Mouse (Mus musculus) ovary, postnatal 10 days (tissue): Measurements from ENCODE around the gene Cadm4.

ENCODE experiments used
- DNase-seq: peaks from one replicate; pipeline ENCODE4 v3.0.0; 2022; ENCODE audit warnings: low spot score

Cadm4 gene

DNA sequence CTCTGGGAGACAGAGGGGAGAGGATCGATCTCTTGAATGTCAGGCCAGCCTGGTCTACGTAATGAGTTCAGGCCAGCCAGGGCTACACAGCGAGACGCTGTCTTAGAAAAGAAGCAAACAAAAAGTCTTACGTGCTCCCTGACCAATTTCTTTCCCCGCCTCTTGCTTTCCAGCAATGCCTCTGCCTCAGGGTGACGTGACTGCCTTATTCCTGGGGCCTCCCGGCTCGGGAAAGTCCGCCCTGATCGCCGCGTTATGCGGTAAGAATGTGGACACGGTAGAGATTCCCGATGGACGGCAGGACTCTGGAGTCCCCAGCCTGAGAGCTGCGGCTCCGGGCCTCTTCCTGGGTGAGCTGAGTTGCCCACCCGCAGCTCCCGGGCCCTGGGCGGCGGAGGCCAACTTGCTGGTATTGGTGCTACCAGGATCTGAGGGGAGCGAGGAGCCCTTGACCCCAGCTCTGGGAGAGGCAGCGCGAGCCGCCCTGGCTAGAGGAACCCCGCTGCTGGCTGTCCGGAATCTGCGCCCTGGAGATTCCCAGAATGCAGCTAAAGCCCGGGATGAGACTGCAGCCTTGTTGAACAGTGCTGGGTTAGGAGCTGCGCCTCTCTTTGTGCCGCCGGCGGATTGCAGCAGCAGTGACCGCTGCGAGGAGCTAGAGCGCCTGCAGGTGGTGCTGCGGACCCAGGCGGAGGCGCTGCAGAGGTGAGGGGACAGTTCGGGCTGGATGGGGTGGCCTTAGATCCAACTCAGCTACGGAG, 49.6 kb downstream of the Cadm4 start:
- peak; percentile 43 for DNase-seq

DNA sequence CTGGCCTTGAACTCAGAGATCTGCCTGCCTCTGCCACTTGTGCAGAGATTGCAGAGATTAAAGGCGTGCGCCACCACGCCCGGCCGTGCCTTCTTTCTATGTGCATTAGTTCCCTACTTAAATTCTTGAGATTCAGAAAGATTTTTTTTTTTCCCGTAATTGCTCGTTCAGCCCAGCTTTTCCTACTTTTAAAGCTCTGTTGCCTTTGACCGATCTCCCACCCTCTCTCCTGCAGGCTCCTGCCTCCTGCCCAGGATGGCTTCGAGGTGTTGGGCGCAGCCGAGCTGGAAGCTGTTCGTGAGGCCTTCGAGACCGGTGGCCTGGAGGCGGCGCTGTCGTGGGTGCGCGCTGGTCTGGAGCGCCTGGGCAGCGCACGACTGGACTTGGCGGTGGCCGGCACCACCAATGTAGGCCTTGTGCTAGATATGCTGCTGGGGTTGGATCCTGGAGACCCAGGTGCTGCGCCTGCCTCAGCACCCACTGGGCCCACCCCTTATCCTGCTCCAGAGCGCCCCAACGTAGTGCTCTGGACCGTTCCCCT, 51.3 kb downstream of the Cadm4 start:
- no peak for DNase-seq

DNA sequence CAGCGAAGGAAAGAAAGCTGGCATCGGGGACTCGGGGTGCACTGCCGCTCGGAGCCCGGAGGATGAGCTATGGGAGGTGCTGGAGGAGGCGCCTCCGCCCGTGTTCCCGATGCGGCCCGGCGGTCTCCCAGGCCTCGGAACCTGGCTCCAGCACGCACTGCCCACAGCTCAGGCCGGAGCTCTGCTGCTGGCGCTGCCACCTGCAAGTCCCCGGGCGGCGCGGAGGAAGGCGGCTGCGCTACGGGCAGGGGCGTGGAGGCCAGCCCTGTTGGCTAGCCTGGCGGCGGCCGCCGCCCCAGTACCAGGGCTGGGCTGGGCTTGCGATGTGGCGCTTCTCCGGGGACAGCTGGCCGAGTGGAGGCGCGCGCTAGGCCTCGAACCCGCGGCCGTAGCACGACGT, 52.0 kb downstream of the Cadm4 start:
- no peak for DNase-seq

GRCm38 (mm10) chr7:24534301-24534700, 52.5 kb downstream of the Cadm4 start:
- DNase-seq, result no peak

GRCm38 (mm10) chr7:24537081-24537480, 55.3 kb downstream of the Cadm4 start:
- no peak for DNase-seq

DNA sequence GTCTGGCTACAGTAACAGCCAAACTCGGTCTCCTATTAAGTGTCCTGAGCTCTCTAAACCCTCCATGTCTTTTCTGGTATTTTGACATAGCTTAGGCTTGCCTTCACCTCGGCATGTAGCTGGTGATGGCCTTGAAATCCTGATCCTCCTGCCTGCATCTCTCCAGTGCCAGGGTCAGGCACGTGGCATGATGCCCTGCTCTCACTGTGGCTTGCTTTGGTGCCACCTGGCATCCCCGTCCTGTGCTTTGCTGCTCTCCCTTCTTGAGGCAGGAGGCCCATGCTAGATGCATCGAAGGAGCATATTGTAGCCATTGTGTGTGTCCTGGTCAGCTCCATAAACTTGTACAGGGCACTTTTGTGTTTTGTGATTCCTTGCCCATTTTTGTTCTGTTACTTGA, 55.8 kb downstream of the Cadm4 start:
- no peak for DNase-seq

DNA sequence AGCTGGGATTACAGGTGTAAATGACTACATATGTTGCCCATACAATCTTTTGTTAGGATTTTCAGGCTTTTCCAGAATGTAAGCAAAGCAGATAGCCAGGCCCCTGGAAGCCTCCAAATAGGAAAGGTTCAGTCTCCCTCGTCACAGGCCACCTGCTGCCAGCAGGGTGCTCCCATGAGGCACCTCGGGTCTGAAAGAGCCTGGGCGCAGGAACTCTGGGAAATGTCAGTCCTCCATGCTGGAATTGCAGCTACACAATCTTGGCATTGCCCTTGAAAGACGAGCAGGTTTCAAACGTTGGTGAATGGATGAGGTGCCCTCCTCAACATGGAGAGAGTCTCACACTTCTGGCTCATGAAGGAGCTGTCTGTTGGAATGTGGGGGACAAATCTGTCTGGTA, 56.3 kb downstream of the Cadm4 start:
- DNase-seq, result no peak

- no peak for DNase-seq
Measured at GRCm38 (mm10) chr7:24538701-24539100, 56.9 kb downstream of the Cadm4 start.

DNA sequence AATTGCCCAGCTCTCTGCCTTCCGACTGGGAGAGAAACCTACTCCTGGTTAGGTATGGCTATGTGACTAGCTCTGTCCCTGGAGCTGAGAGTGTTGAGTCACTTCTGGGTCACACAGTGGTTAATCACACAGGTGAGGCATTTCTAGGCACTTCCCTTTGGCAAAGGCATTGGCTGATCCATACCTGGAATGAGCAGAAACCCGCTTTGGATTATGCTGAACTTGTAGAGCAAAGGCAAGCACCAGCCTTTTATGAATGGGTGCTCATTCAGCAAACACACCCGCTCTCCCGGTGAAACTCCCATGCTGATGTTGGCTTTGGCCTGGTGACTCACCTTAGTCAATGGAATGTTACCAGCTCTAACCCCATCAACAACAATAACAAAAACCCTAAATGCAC, 57.9 kb downstream of the Cadm4 start:
- no peak for DNase-seq

GRCm38 (mm10) chr7:24544506-24544905, 62.7 kb downstream of the Cadm4 start:
- DNase-seq, result no peak

DNA sequence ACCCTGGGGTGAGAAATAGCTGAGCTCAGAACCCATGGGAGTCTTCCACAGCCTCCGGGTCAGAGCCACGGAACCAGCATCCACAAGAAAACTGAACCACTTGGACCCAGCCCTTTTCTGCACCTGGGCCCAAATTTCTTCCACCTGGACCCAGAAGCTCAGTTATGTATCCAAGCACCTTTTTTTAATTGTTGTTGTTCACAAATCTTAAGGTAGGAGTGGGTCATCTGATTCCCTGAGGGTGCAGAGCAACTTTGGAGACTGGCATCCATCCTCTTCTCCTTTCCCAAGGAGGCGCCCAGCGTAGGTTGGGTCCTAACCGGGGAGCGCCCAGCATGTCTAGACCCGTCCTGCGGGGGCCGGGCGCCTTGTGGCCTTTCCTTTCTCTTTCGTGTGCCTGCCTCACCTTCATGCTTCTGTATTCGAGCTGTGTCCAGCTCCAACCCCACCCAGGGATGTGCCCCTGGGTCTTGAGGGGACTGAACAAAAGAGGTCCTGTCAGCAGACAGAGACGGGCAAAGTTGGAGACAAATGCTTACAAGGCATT, 64.3 kb downstream of the Cadm4 start, which contains the start of the genes Pinlyp and Xrcc1:
Pinlyp (minus strand) TSS at position 51 of the 547 bp plus-strand sequence.
Xrcc1 (plus strand) TSS at position 222 of the 547 bp plus-strand sequence.
- DNase-seq, result no peak

GRCm38 (mm10) chr7:24546634-24547389, 65.0 kb downstream of the Cadm4 start:
- DNase-seq, result peak; percentile 95

- no peak for DNase-seq
Measured at GRCm38 (mm10) chr7:24547534-24548036, 65.8 kb downstream of the Cadm4 start.

- no peak for DNase-seq
Measured at GRCm38 (mm10) chr7:24551985-24552759, 70.3 kb downstream of the Cadm4 start.
